Mouse (Mus musculus) B cell, adult (primary cell): ENCODE results near the gene Sh3pxd2a. TPM values are rescaled to one million over a fixed set of nuclear protein-coding genes. Genes with fewer than 3 reads are reported as not detected.

Experiments
- total RNA-seq: library from RNA; stranded (reverse); gene quantifications from 4 replicates; pipeline ENCODE4 v1.2.4, GENCODE M21; 2023; ENCODE audit not compliant: inconsistent age

Sh3pxd2a gene
- 77.3 to 83.0 TPM (median 77.8 TPM) in 4 replicates for total RNA-seq

GRCm38 (mm10) chr19:47464304-47465241 lies at the start of gene Sh3pxd2a:
Gene Sh3pxd2a, minus strand, starts transcription at chr19:47464401.

Other genes starting within 250 kb of the Sh3pxd2a start
- 14.2 to 21.3 TPM (median 16.7 TPM) in 4 replicates for gene Stn1, start 73.1 kb upstream of the Sh3pxd2a start, total RNA-seq
- 35.7 to 42.1 TPM (median 39.7 TPM) in 4 replicates for gene Slk, start 115.3 kb upstream of the Sh3pxd2a start, total RNA-seq
- gene Col17a1, start 227.7 kb upstream of the Sh3pxd2a start, total RNA-seq, result not detected in 4 replicates